Mouse (Mus musculus) stomach, embryonic 15.5 days (tissue): ENCODE results near the gene Zc3hav1l. TPM values are rescaled to one million over a fixed set of nuclear protein-coding genes. Genes with fewer than 3 reads are reported as not detected.

Source experiments
- ATAC-seq: fragments of 200-750 bp; cut with Nextera tagmentation; 2 replicates; pipeline ENCODE4 v1.8.0; 2017; ENCODE audit warnings: low read depth, moderate number of reproducible peaks, moderate TSS enrichment; ENCODE audit not compliant: insufficient read depth, low FRiP score
- H3K27ac ChIP-seq: fragments of 300-500 bp; sonication (generic); 2 replicates; pipeline ENCODE4 v1.5.1; 2015; ENCODE audit warnings: mild to moderate bottlenecking, inconsistent platforms
- H3K27me3 ChIP-seq: fragments of 300-500 bp; sonication (generic); replicated peaks from 2 replicates; pipeline ENCODE4 v1.6.1; 2015; ENCODE audit warnings: inconsistent platforms
- H3K36me3 ChIP-seq: fragments of 300-500 bp; sonication (generic); 2 replicates; pipeline ENCODE4 v1.6.1; 2015; ENCODE audit warnings: inconsistent platforms
- H3K4me1 ChIP-seq: fragments of 300-500 bp; sonication (generic); 2 replicates; pipeline ENCODE4 v1.6.1; 2015; ENCODE audit warnings: inconsistent platforms
- H3K4me2 ChIP-seq: fragments of 300-500 bp; sonication (generic); 2 replicates; pipeline ENCODE4 v1.6.1; 2015; ENCODE audit warnings: mild to moderate bottlenecking, inconsistent platforms
- H3K4me3 ChIP-seq: fragments of 300-500 bp; sonication (generic); replicated peaks from 2 replicates; pipeline ENCODE4 v1.5.1; 2015; ENCODE audit warnings: inconsistent platforms
- H3K9ac ChIP-seq: fragments of 300-500 bp; sonication (generic); 2 replicates; pipeline ENCODE4 v1.6.1; 2015; ENCODE audit warnings: inconsistent platforms
- H3K9me3 ChIP-seq: fragments of 300-500 bp; sonication (generic); 2 replicates; pipeline ENCODE4 v1.6.1; 2016; ENCODE audit warnings: inconsistent platforms
- WGBS: fragments of 180-500 bp; shearing (Covaris S2); methylation state at CpG from one replicate; pipeline ENCODE4 v1.1.7; 2015; 5-methylcytosine and 5-hydroxymethylcytosine counted together
- polyA plus RNA-seq: library from polyadenylated mRNA; unstranded; fragments of >200 nt; fragmentation: Nextera tagmentation; extraction: Ambion mirVana; gene quantifications from 2 replicates; pipeline ENCODE4 v1.2.1, GENCODE M21; 2015

Zc3hav1l gene
- polyA plus RNA-seq, 1 experiment from 2014 or later, result 8.2 TPM

DNA sequence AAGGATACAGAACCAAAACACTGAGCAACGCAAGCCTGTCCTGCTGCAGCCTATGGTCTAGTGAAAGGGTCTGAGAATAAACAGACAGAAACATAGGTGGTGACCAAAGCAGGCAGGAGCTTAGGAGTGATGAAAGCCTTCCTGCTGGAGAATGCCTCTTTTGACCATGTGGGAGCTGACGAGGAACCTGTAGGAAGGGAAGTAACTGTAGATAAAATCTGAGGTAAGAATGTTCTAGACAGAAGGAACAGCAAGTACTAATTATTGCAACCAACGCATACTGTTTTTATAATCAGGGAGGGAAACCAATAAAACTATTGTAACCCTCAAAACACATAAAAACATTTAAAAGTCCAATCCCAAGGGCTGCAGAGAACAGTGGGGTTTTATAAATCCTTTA is 54.9 kb downstream of the Zc3hav1l start:
- no peak overlapping the region for H3K4me2 ChIP-seq
- no peaks in the 10 kb centered on the region for H3K9me3 ChIP-seq
- H3K4me3 ChIP-seq, result no peak overlapping the region
- no peaks in the 10 kb centered on the region for H3K27me3 ChIP-seq
- ATAC-seq, result no peak
- no peak overlapping the region for H3K27ac ChIP-seq
- 53% methylated on average over 3 of the region's 3 CpGs for WGBS
- H3K36me3 ChIP-seq, result no peaks in the 10 kb centered on the region
- H3K9ac ChIP-seq, result no peak overlapping the region
- H3K4me1 ChIP-seq, result 0 out of 2 replicates have a peak, but pooled peaks cover 2% of the 10 kb centered on the region

DNA sequence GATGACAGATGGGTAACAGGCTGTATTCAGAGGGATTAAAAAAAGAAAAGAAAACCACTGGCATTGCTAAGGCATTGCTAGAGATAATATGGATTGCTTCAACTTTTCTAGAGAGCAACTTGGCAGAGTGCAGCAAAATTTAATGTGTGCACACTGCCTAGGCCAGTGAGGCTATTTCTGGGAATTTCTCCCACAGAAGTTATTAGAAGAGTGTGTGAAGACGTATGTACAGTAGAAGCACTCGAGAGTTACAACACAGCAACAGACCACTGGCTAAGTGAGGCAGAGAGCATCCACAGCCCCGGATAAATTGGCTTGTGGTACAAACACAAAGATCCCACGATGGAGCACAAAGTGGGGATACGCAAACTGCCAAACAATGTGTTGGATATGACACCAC is 56.2 kb downstream of the Zc3hav1l start:
- Histone ChIP-seq H3K27me3 (no peaks in the 10 kb centered on the region), H3K27ac (no peak overlapping the region), H3K9ac (no peak overlapping the region), H3K36me3 (no peaks in the 10 kb centered on the region), H3K4me1 (0 out of 2 replicates have a peak, but pooled peaks cover 2% of the 10 kb centered on the region), H3K4me3 (no peak overlapping the region), H3K9me3 (no peaks in the 10 kb centered on the region), H3K4me2 (no peak overlapping the region)
- ATAC-seq, result no peak
- 75% methylated on average over 5 of the region's 5 CpGs for WGBS

DNA sequence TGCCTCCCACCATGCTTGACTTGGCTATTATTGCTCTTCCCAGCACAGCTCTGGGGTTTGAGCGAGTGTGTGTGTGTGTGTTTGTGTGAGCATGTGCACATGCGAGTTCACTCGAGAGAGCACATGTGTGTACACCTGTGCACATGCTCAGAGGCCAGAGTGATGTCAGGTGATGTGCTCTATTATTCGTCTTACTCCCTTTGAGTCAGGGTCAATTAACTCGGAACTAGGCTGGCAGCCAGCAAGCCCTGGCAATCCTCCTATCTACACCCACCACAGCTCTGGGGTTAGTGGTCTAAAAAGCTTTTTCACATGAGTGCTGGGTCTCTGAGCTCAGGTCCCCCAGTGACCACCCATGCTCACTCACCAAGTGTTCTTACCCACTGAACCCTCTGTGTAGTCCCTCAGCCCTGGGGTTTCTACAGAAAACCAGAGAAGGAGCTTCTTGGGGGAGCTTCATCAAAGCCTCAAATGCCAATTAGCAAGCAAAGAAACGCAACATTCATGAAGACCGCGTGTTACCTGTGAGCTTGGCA is 56.7 kb downstream of the Zc3hav1l start:
- Histone ChIP-seq H3K27ac (no peak overlapping the region), H3K9ac (no peak overlapping the region), H3K27me3 (no peaks in the 10 kb centered on the region), H3K9me3 (no peaks in the 10 kb centered on the region), H3K4me3 (no peak overlapping the region), H3K36me3 (no peaks in the 10 kb centered on the region), H3K4me2 (no peak overlapping the region), H3K4me1 (0 out of 2 replicates have a peak, but pooled peaks cover 2% of the 10 kb centered on the region)
- 77% methylated on average over 8 of the region's 8 CpGs for WGBS
- ATAC-seq, result no peak

DNA sequence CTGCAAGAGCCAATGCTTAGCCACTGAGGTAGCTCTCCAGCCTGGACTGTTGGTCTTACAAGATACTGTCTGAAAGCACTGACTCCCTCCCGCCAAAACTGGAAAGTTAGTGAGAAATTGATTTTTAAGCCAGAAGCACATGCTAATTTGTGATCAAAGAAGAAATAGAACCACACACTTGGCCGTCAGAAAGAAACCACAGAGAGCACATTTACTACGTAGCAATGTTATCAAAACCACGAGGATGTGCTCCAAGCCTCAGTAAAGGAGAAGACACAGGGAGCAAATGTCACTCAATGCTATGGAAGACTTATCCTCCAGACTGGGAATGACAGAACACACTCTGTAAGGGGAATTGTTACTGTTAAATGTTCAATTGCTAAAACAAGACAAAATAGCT is 57.6 kb downstream of the Zc3hav1l start:
- no peaks in the 10 kb centered on the region for H3K9me3 ChIP-seq
- WGBS, result 86% methylated on average over 4 of the region's 4 CpGs
- H3K9ac ChIP-seq, result no peak overlapping the region
- no peak overlapping the region for H3K4me3 ChIP-seq
- no peak overlapping the region for H3K4me2 ChIP-seq
- no peaks in the 10 kb centered on the region for H3K36me3 ChIP-seq
- no peak for ATAC-seq
- H3K27me3 ChIP-seq, result no peaks in the 10 kb centered on the region
- H3K27ac ChIP-seq, result no peak overlapping the region
- 0 out of 2 replicates have a peak, but pooled peaks cover 2% of the 10 kb centered on the region for H3K4me1 ChIP-seq

DNA sequence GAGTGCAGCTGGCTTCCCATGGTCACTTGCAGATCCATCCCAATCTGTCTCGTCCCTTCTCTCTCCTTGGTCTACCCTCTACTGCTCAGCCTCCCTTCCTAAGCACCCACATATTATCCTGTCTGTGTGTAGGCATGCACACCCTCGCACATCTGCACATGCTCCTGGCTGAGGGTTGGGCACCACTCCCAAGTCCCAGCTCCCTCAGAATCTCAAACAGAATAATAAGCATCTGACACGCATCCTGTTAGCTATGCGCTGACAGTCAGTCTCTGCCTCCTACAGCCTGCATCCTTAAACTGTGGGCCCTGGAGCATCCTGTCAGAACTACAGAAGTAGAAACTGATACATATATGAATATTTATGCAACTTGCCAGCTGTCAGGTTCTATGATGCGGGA is 58.4 kb downstream of the Zc3hav1l start:
- 0 out of 2 replicates have a peak, but pooled peaks cover 2% of the 10 kb centered on the region for H3K4me1 ChIP-seq
- 75% methylated on average over 5 of the region's 5 CpGs for WGBS
- no peaks in the 10 kb centered on the region for H3K36me3 ChIP-seq
- H3K27ac ChIP-seq, result no peak overlapping the region
- no peak overlapping the region for H3K4me3 ChIP-seq
- H3K27me3 ChIP-seq, result no peaks in the 10 kb centered on the region
- no peak overlapping the region for H3K4me2 ChIP-seq
- no peaks in the 10 kb centered on the region for H3K9me3 ChIP-seq
- H3K9ac ChIP-seq, result no peak overlapping the region
- no peak for ATAC-seq

DNA sequence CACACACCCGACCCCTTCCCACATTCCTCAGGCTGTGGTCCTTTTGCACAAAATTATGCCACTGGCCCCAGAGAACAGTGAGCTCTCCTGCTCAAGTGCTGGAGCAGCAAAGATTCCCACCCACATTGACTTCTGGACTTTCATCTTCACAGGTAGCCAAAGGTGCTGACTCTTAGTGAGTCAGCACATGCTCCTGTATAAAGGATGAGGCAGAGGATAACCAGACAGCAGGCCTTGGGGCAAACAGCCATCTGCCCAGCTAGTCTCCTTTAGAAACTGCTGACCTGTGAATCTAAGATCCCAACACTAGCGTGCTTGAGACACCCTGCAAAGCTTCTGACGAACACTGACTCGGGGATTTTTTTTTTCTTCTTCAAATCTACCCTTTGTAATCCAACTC is 60.7 kb downstream of the Zc3hav1l start:
- 80% methylated on average over 4 of the region's 4 CpGs for WGBS
- Histone ChIP-seq H3K27ac (no peak overlapping the region), H3K36me3 (no peaks in the 10 kb centered on the region), H3K9me3 (no peaks in the 10 kb centered on the region), H3K4me2 (no peak overlapping the region), H3K27me3 (no peaks in the 10 kb centered on the region), H3K4me3 (no peak overlapping the region), H3K9ac (no peak overlapping the region), H3K4me1 (0 out of 2 replicates have a peak, but pooled peaks cover 2% of the 10 kb centered on the region)
- ATAC-seq, result no peak

Other genes with a start within 250 kb of the Zc3hav1l start
- gene Tmem213, start 190.0 kb downstream of the Zc3hav1l start, polyA plus RNA-seq, result 1.4 and 1.8 TPM in 2 replicates
- gene Atp6v0a4, start 174.7 kb downstream of the Zc3hav1l start, polyA plus RNA-seq, result 7.3 and 7.8 TPM in 2 replicates
- gene D630045J12Rik, start 45.2 kb downstream of the Zc3hav1l start, polyA plus RNA-seq, result 3.5 and 3.8 TPM in 2 replicates
- 10.2 and 12.1 TPM in 2 replicates for gene Zc3hav1, start 55.3 kb upstream of the Zc3hav1l start, polyA plus RNA-seq
- 5.8 and 5.9 TPM in 2 replicates for gene Ttc26, start 82.2 kb upstream of the Zc3hav1l start, polyA plus RNA-seq
- gene Ubn2, start 134.7 kb upstream of the Zc3hav1l start, polyA plus RNA-seq, result 12.1 and 12.7 TPM in 2 replicates
- 145 and 156 TPM in 2 replicates for gene Fmc1, start 234.2 kb upstream of the Zc3hav1l start, polyA plus RNA-seq